Mouse (Mus musculus) cortical plate, adult 2 months (tissue): Measurements from ENCODE around the gene Gm12790.

Experiments
- CTCF ChIP-seq: fragments of 200-500 bp; IDR thresholded peaks from 2 replicates; pipeline ENCODE4 v1.5.1; 2011; ENCODE audit warnings: mild to moderate bottlenecking, control low read depth, low read length; ENCODE audit not compliant: insufficient read depth; ENCODE audit errors: extremely low read depth
- POLR2A ChIP-seq: fragments of 200-500 bp; IDR thresholded peaks from 2 replicates; pipeline ENCODE4 v1.6.1; 2011; ENCODE audit warnings: mild to moderate bottlenecking, low read length, control low read depth; ENCODE audit not compliant: insufficient read depth; ENCODE audit errors: extremely low read depth

- no peak for TF ChIP-seq POLR2A
- no peak for TF ChIP-seq CTCF
Observed at GRCm38 (mm10) chr4:102026619-102027018, 45.8 kb upstream of the Gm12790 start.
